Comparison of ENCODE assay signal across 31 mouse cellular contexts in the genomic region with DNA sequence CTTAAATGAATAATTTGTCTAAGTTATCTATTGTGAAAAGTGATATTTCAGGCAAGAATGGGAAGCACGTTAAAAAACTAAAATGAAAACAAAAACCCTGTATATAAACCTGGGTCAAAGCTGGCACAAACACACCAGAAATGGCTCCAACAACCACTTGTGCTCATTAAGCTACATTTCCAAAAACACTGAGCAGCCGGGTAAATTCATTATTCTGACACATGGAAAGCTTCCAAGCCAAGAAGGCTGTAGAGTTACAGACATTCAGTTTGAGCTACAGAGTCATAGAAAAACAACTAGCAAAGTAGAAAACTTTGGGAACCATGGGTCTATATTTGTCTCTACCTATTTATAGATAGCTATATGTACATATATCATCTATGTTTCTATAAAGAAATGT.
DNase-seq lines count a peak whose midpoint lies in the region; ATAC-seq lines count a peak whose summit lies in the region.
"Had no signal": no experiment of that assay in that cellular context is flagged by ENCODE, and none has a peak within 500 bp of the region (broad histone marks: within the 10 kb centered on the region; RNA-seq: fewer than 3 reads in every experiment).

No protein-coding gene starts in this region.

- WGBS in embryonic facial prominence, embryonic 14.5 days = 72% methylated on average over 2 of the region's 2 CpGs
- 85% methylated on average over 2 of the region's 2 CpGs for WGBS in embryonic facial prominence, embryonic 10.5 days

- ATAC-seq in embryonic facial prominence, embryonic 14.5 days (ENCODE audit: low read depth) = no peak
- ATAC-seq: inflammation-experienced regulatory T-cells, adult 6 months; Patski had no signal

- no peak overlapping the region for H3K4me2 ChIP-seq in embryonic facial prominence, embryonic 14.5 days (ENCODE audit: low read depth, low read length)
- H3K4me2 ChIP-seq: embryonic facial prominence, embryonic 15.5 days; heart, embryonic 12.5 days; hindbrain, embryonic 13.5 days; limb, embryonic 12.5 days; liver, embryonic 15.5 days; lung, embryonic 15.5 days; midbrain, embryonic 11.5 days; neural tube, embryonic 13.5 days had no signal

- no peak overlapping the region for H3K9ac ChIP-seq in embryonic facial prominence, embryonic 14.5 days (ENCODE audit: low read depth, low read length)
- H3K9ac ChIP-seq: embryonic facial prominence, embryonic 15.5 days; heart, embryonic 12.5 days; hindbrain, embryonic 13.5 days; limb, embryonic 12.5 days; liver, embryonic 15.5 days; lung, embryonic 15.5 days; neural tube, embryonic 13.5 days had no signal

- H3K36me3 ChIP-seq in embryonic facial prominence, embryonic 14.5 days (ENCODE audit: control insufficient read depth, insufficient read depth, low read length) = no peaks in the 10 kb centered on the region
- no peaks in the 10 kb centered on the region for H3K36me3 ChIP-seq in embryonic facial prominence, embryonic 10.5 days (replicated peaks)
- H3K36me3 ChIP-seq: embryonic facial prominence, embryonic 15.5 days; G1E; heart, embryonic 12.5 days; hindbrain, embryonic 13.5 days; limb, embryonic 12.5 days; liver, embryonic 15.5 days; lung, embryonic 15.5 days; neural tube, embryonic 13.5 days had no signal

- peak; percentile 4 for DNase-seq in embryonic facial prominence, embryonic 14.5 days (ENCODE audit: low spot score)
- DNase-seq in embryonic facial prominence, embryonic 10.5 days (ENCODE audit: low spot score) = no peak
- DNase-seq in heart, adult 11 months = peak; percentile 6
- DNase-seq in heart, adult 18-20 months = no peak
- peak; percentile 10 for DNase-seq in layer of hippocampus, adult 11-12 months (ENCODE audit: low spot score)
- DNase-seq in layer of hippocampus, postnatal 36 days = no peak
- DNase-seq in Muller cell, postnatal 12 days (ENCODE audit: inconsistent ontology term) = peak; percentile 45
- DNase-seq in spleen, postnatal 36 days (ENCODE audit: low spot score in 2 of 2) = no peak
- DNase-seq: adrenal gland, postnatal 10 days; cerebellum, adult 9-10 months; gastrocnemius, postnatal 25 days; heart, adult 2 months; heart, postnatal 4 days; kidney, adult 8-10 months; kidney, postnatal 25 days; lung, postnatal 36 days; right cerebral cortex, postnatal 4 days; thymus, adult 2 months; thymus, postnatal 36 days had no signal

- no peaks in the 10 kb centered on the region for H3K9me3 ChIP-seq in embryonic facial prominence, embryonic 14.5 days (ENCODE audit: control insufficient read depth, low read length)
- H3K9me3 ChIP-seq in embryonic facial prominence, embryonic 10.5 days = no peaks in the 10 kb centered on the region
- H3K9me3 ChIP-seq: embryonic facial prominence, embryonic 15.5 days; G1E; heart, embryonic 12.5 days; hindbrain, embryonic 13.5 days; limb, embryonic 12.5 days; liver, embryonic 15.5 days; lung, embryonic 15.5 days; neural tube, embryonic 13.5 days had no signal

- H3K4me3 ChIP-seq in embryonic facial prominence, embryonic 14.5 days (ENCODE audit: low read depth, low read length) = no peak overlapping the region
- no peak overlapping the region for H3K4me3 ChIP-seq in embryonic facial prominence, embryonic 10.5 days
- H3K4me3 ChIP-seq: embryonic facial prominence, embryonic 15.5 days; heart, adult 2 months; heart, embryonic 12.5 days; hindbrain, embryonic 13.5 days; left cerebral cortex, adult 2 months; limb, embryonic 12.5 days; liver, embryonic 15.5 days; lung, embryonic 15.5 days; neural tube, embryonic 13.5 days had no signal

- no peaks in the 10 kb centered on the region for H3K4me1 ChIP-seq in embryonic facial prominence, embryonic 14.5 days (ENCODE audit: control insufficient read depth, insufficient read depth, low read length)
- H3K4me1 ChIP-seq in embryonic facial prominence, embryonic 10.5 days = no peaks in the 10 kb centered on the region
- H3K4me1 ChIP-seq: embryonic facial prominence, embryonic 15.5 days; heart, embryonic 12.5 days; hindbrain, embryonic 13.5 days; limb, embryonic 12.5 days; liver, embryonic 15.5 days; lung, embryonic 15.5 days; neural tube, embryonic 13.5 days had no signal

- no peaks in the 10 kb centered on the region for H3K27me3 ChIP-seq in embryonic facial prominence, embryonic 14.5 days (replicated peaks; ENCODE audit: control insufficient read depth, insufficient read depth, low read length)
- H3K27me3 ChIP-seq in embryonic facial prominence, embryonic 10.5 days (replicated peaks; ENCODE audit: low read depth, poor library complexity, severe bottlenecking) = no peaks in the 10 kb centered on the region
- H3K27me3 ChIP-seq: embryonic facial prominence, embryonic 15.5 days; heart, embryonic 12.5 days; hindbrain, embryonic 13.5 days; limb, embryonic 12.5 days; liver, embryonic 15.5 days; lung, embryonic 15.5 days; neural tube, embryonic 13.5 days; Patski had no signal

- no peak overlapping the region for H3K27ac ChIP-seq in embryonic facial prominence, embryonic 14.5 days (replicated peaks; ENCODE audit: low read depth, low read length)
- no peak overlapping the region for H3K27ac ChIP-seq in embryonic facial prominence, embryonic 10.5 days (replicated peaks)
- H3K27ac ChIP-seq: embryonic facial prominence, embryonic 15.5 days; heart, adult 2 months; hindbrain, embryonic 13.5 days; left cerebral cortex, adult 2 months; limb, embryonic 12.5 days; liver, embryonic 15.5 days; lung, embryonic 15.5 days; neural tube, embryonic 13.5 days had no signal

Comparison
In these comparisons a context has a peak if more than half of its experiments do, and no peak if none do; other contexts are left out.
1. DNase-seq: peak in embryonic facial prominence, embryonic 14.5 days (single experiment), heart, adult 11 months (single experiment), layer of hippocampus, adult 11-12 months (single experiment) and Muller cell, postnatal 12 days (single experiment); none in embryonic facial prominence, embryonic 10.5 days (single experiment), heart, adult 18-20 months (0 of 2), layer of hippocampus, postnatal 36 days (0 of 2) and spleen, postnatal 36 days (0 of 2).